Mouse (Mus musculus) heart, embryonic 13.5 days (tissue): ENCODE results near the gene Ddr2. TPM values are rescaled to one million over a fixed set of nuclear protein-coding genes. Genes with fewer than 3 reads are reported as not detected.
A peak's percentile ranks its signal among the peaks of the same experiment; 100 is the strongest.

Experiments used
- ATAC-seq: fragments of 200-750 bp; cut with Nextera tagmentation; 2 replicates; pipeline ENCODE4 v1.8.0; 2017; ENCODE audit warnings: moderate TSS enrichment; ENCODE audit not compliant: insufficient number of reproducible peaks, low FRiP score, low TSS enrichment; ENCODE audit errors: extremely low read depth
- H3K27ac ChIP-seq: fragments of 300-500 bp; sonication (generic); replicated peaks from 2 replicates; pipeline ENCODE4 v1.5.1; 2015; ENCODE audit warnings: moderate library complexity, mild to moderate bottlenecking, inconsistent platforms
- H3K27me3 ChIP-seq: fragments of 300-500 bp; sonication (generic); replicated peaks from 2 replicates; pipeline ENCODE4 v1.6.1; 2015; ENCODE audit warnings: mild to moderate bottlenecking, inconsistent platforms
- H3K36me3 ChIP-seq: fragments of 300-500 bp; sonication (generic); 2 replicates; pipeline ENCODE4 v1.6.1; 2015; ENCODE audit warnings: mild to moderate bottlenecking, inconsistent platforms
- H3K4me1 ChIP-seq: fragments of 300-500 bp; sonication (generic); 2 replicates; pipeline ENCODE4 v1.6.1; 2015; ENCODE audit warnings: inconsistent platforms
- H3K4me2 ChIP-seq: fragments of 300-500 bp; sonication (generic); 2 replicates; pipeline ENCODE4 v1.6.1; 2015; ENCODE audit warnings: inconsistent platforms, mild to moderate bottlenecking, moderate library complexity
- H3K4me3 ChIP-seq: fragments of 300-500 bp; sonication (generic); 2 replicates; pipeline ENCODE4 v1.5.1; 2015; ENCODE audit warnings: moderate library complexity, mild to moderate bottlenecking, inconsistent platforms
- H3K9ac ChIP-seq: fragments of 300-500 bp; sonication (generic); 2 replicates; pipeline ENCODE4 v1.6.1; 2015; ENCODE audit warnings: inconsistent platforms, mild to moderate bottlenecking, moderate library complexity
- H3K9me3 ChIP-seq: fragments of 300-500 bp; sonication (generic); 2 replicates; pipeline ENCODE4 v1.6.1; 2016; ENCODE audit warnings: inconsistent platforms
- WGBS: fragments of 180-500 bp; shearing (Covaris S2); methylation state at CpG from one replicate; pipeline ENCODE4 v1.1.7; 2015; ENCODE audit warnings: mixed read lengths; 5-methylcytosine and 5-hydroxymethylcytosine counted together
- polyA plus RNA-seq: library from polyadenylated mRNA; unstranded; fragments of >200 nt; fragmentation: Nextera tagmentation; extraction: Ambion mirVana; gene quantifications from 2 replicates; pipeline ENCODE4 v1.2.1, GENCODE M21; 2015

Gene Ddr2
- 9.1 and 11.2 TPM in 2 replicates for polyA plus RNA-seq

- peak within 1 kb of the TSS; percentile 63 for H3K9ac ChIP-seq
- peak within 1 kb of the TSS; percentile 59 for H3K4me2 ChIP-seq
- ATAC-seq = no peak
- WGBS = 51% methylated on average over 17 of the region's 17 CpGs
- peak within 1 kb of the TSS; percentile 46 for H3K4me3 ChIP-seq
- H3K36me3 ChIP-seq = no peaks in the 10 kb centered on the region
- no peaks in the 10 kb centered on the region for H3K9me3 ChIP-seq
- H3K27me3 ChIP-seq = no peaks in the 10 kb centered on the region
- H3K27ac ChIP-seq = peak within 1 kb of the TSS; percentile 75
- peaks cover 9% of the 10 kb centered on the region for H3K4me1 ChIP-seq
Observed at GRCm38 (mm10) chr1:170110516-170111332, at the start of gene Ddr2. TSS of gene Ddr2 (minus strand) at chr1:170110762.

DNA sequence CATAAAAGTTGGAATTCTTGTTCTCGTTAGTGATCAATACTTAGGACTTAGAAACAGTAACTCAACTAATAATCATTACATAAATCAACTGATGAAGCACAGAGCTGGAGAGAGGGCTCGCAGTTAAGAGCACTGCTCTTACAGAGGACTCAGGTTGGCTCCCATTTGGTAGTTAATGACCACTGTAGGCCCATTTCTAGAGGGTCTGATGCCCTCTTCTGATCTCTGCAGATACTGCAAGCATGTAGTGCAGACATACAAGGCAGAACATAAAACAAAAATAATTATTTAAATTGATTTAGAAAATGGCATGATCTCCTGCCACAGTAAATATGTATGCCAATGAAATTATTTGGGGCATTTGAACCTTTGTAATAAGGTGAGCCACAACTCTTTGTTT is 49.1 kb upstream of the Ddr2 start:
- peaks cover 72% of the 10 kb centered on the region for H3K36me3 ChIP-seq
- H3K27me3 ChIP-seq = no peaks in the 10 kb centered on the region
- 83% methylated on average over 2 of the region's 2 CpGs for WGBS

DNA sequence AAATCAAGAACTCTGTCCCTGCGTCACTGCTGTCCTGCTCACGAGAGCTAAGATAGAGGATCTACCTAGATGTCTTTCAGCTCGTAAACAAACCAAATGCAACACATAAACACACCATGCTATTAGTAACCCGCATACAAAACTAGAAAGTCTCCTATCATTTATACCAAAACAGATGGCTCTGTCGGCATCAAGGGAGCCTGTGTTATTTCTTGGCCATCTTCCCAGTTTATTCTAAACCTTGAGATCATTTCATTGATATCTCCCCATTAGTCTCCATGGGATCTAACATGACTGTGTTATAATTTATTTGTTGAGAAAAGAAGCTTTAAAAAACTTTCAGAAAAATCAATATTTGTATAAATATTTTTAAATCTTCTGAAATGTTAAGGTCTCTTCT is 45.2 kb upstream of the Ddr2 start:
- H3K4me3 ChIP-seq = no peak overlapping the region
- ATAC-seq = no peak
- H3K27me3 ChIP-seq = no peaks in the 10 kb centered on the region
- no peak overlapping the region for H3K9ac ChIP-seq
- H3K4me2 ChIP-seq = no peak overlapping the region
- H3K4me1 ChIP-seq = no peaks in the 10 kb centered on the region
- peaks cover 72% of the 10 kb centered on the region for H3K36me3 ChIP-seq
- H3K27ac ChIP-seq = no peak overlapping the region
- WGBS = 87% methylated on average over 5 of the region's 5 CpGs
- no peaks in the 10 kb centered on the region for H3K9me3 ChIP-seq

More for the DNA sequence above, 49.1 kb upstream of the Ddr2 start:
- H3K9ac ChIP-seq = no peak overlapping the region
- no peaks in the 10 kb centered on the region for H3K9me3 ChIP-seq
- no peak overlapping the region for H3K4me3 ChIP-seq
- peaks cover 14% of the 10 kb centered on the region for H3K4me1 ChIP-seq
- ATAC-seq = no peak
- H3K27ac ChIP-seq = no peak overlapping the region
- no peak overlapping the region for H3K4me2 ChIP-seq

DNA sequence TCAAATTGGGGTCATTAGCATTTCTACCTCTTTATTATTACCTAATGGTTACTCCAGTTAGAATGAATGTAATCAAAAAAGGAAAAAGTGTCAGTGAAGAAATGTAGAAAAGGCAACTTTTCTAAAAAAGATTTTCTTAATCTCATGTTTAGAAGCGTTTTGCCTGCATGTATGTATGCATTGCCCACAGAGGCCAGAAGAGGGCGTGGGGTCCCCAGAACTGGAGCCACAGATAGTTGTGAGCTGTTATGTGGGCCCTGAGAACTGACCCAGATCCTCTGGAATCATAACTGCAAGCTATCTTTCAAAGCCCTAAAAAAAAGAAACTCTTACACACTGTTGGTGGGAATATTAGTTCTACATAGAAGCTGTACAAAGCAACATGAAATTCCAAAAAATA is 44.7 kb upstream of the Ddr2 start:
- Histone ChIP-seq H3K27ac (no peak overlapping the region), H3K27me3 (no peaks in the 10 kb centered on the region), H3K4me1 (no peaks in the 10 kb centered on the region), H3K9ac (no peak overlapping the region), H3K36me3 (peaks cover 72% of the 10 kb centered on the region), H3K9me3 (no peaks in the 10 kb centered on the region), H3K4me2 (no peak overlapping the region), H3K4me3 (no peak overlapping the region)
- WGBS = 62% methylated on average over 2 of the region's 2 CpGs
- ATAC-seq = no peak

- Histone ChIP-seq H3K9ac (no peak overlapping the region), H3K4me3 (no peak overlapping the region), H3K9me3 (no peaks in the 10 kb centered on the region), H3K27me3 (no peaks in the 10 kb centered on the region), H3K27ac (no peak overlapping the region), H3K4me2 (no peak overlapping the region), H3K36me3 (peaks cover 75% of the 10 kb centered on the region), H3K4me1 (0 out of 2 replicates have a peak, but pooled peaks cover under 1% of the 10 kb centered on the region)
- WGBS = 89% methylated on average over 8 of the region's 8 CpGs
- no peak for ATAC-seq
Observed at GRCm38 (mm10) chr1:170153986-170154385, 43.4 kb upstream of the Ddr2 start.

DNA sequence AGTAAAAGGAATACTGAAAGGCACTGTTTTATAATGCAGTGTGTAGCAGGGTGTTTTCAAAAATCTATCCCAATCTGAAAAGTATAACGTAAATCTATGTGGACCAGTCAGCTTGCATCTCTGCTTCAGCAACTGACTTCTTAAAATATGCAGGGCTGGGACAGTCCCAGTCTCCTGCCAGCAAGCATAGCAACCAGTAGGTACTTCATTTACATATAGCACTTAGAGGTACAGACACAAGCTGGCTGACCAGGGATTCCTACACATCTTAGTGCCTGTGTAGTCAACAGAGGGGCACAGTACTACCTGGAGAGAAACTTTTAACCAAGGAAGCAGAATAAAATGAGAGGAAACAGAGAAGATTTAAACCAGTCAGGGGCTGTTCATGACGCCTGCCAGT is 42.0 kb upstream of the Ddr2 start:
- Histone ChIP-seq H3K4me1 (peaks cover 12% of the 10 kb centered on the region), H3K4me2 (no peak overlapping the region), H3K9me3 (no peaks in the 10 kb centered on the region), H3K4me3 (no peak overlapping the region), H3K27me3 (no peaks in the 10 kb centered on the region), H3K9ac (no peak overlapping the region), H3K27ac (no peak overlapping the region), H3K36me3 (peaks cover 75% of the 10 kb centered on the region)
- ATAC-seq = no peak
- WGBS = 75% methylated on average over 2 of the region's 2 CpGs

DNA sequence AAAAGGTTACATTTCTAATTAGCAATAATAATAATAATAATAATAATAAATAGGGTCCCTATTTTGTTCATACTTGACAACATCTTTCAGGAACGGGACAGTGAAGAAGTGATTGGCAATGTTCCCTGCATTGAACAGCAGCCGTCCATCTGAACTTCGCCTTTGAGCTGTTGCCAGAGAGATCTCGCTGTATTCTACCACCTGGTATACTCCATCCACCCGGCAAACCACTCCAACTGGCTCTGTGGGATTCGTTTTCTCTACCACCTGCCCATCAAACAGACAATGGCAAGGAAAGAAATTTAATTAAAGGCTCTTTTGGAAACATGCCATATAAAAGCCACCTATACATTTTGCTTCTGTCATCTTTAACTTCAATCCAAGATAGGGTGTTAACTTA is 40.3 kb upstream of the Ddr2 start:
- H3K4me3 ChIP-seq = no peak overlapping the region
- no peak for ATAC-seq
- H3K9me3 ChIP-seq = no peaks in the 10 kb centered on the region
- peaks cover 15% of the 10 kb centered on the region for H3K4me1 ChIP-seq
- no peak overlapping the region for H3K27ac ChIP-seq
- H3K4me2 ChIP-seq = no peak overlapping the region
- no peaks in the 10 kb centered on the region for H3K27me3 ChIP-seq
- 88% methylated on average over 6 of the region's 6 CpGs for WGBS
- H3K36me3 ChIP-seq = peaks cover 78% of the 10 kb centered on the region
- no peak overlapping the region for H3K9ac ChIP-seq

DNA sequence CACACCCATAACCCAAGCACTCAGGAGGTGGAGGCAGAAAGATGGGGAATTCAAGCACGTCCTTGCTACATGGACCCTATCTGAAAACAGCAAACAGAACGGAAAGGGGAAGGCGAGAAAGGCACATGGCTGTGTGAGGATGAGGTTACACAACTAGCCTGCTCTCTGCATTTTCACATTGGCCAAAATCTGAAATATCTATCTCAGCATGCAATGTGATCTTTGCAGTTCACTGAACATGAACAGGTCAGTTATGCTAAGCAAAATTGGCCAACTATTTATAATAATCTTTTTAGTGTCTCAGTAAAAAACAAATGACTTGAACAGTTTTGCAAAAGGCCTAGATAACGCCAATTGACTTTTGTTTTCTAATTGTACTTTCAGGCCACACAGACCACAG is 39.2 kb upstream of the Ddr2 start:
- H3K9ac ChIP-seq = no peak overlapping the region
- H3K27ac ChIP-seq = no peak overlapping the region
- 87% methylated on average over 4 of the region's 4 CpGs for WGBS
- no peaks in the 10 kb centered on the region for H3K9me3 ChIP-seq
- peaks cover 77% of the 10 kb centered on the region for H3K36me3 ChIP-seq
- H3K4me2 ChIP-seq = no peak overlapping the region
- peaks cover 15% of the 10 kb centered on the region for H3K4me1 ChIP-seq
- ATAC-seq = no peak
- no peaks in the 10 kb centered on the region for H3K27me3 ChIP-seq
- no peak overlapping the region for H3K4me3 ChIP-seq

DNA sequence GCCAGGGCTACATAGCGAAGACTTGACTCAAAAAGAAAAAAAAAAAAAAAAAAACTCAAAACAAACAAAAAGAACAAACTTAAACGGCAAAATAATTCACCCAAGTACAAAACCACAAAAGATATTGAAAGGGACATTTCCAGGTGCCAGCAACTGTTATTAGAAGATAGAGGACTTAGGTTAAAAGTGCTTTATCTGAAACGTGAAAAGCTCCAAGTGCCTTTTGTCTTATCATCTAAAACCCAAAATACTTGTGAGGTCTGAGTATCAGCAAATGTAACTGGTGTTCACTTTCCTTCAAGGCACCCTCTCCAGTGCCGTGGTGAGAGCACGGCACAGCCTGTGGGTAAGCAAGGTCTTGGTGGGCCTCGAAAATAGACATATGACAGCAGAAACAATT is 38.0 kb upstream of the Ddr2 start:
- Histone ChIP-seq H3K9ac (no peak overlapping the region), H3K4me2 (no peak overlapping the region), H3K4me3 (no peak overlapping the region), H3K4me1 (peaks cover 15% of the 10 kb centered on the region), H3K27me3 (no peaks in the 10 kb centered on the region), H3K36me3 (peaks cover 79% of the 10 kb centered on the region), H3K27ac (no peak overlapping the region), H3K9me3 (no peaks in the 10 kb centered on the region)
- ATAC-seq = no peak
- 43% methylated on average over 6 of the region's 6 CpGs for WGBS

DNA sequence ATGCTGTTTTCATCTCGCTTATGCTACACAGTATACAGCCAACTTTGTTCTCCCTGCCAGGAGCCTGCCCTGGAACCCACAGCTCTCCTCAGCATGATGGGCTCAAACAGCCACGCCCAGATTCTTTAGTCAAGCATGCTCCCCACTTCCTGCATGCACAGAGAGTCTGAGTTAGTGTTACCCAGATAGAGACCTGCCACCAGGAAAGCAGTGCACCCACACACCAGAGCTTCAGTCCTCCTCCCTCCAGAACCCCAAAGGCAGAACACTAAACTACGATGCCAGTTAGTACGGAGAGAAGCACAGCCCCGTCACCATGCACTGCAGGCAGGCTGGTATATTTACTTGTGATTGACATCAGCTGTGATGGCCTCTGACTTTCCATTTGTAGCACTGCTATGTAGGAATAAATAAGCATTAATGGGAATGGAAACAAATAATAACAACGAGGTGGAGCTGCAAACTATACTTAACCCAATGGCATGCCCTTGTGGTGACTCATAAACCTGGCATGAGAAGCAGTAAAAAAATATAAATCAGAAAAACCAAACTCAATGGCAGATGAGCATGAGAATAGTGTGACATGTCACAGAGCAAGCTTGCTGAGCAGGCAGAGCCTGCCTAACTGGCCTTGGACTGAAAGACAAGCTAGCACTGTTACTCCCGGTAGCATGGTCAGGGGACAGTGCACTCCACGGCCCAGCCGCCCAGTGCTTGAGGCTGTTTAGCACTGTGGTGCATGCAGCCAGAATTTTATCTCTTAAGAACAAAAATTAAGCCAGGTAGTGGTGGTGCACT is 37.3 kb upstream of the Ddr2 start:
- no peaks in the 10 kb centered on the region for H3K27me3 ChIP-seq
- H3K4me1 ChIP-seq = peaks cover 15% of the 10 kb centered on the region
- H3K9ac ChIP-seq = no peak overlapping the region
- peaks cover 84% of the 10 kb centered on the region for H3K36me3 ChIP-seq
- H3K4me2 ChIP-seq = no peak overlapping the region
- 75% methylated on average over 9 of the region's 9 CpGs for WGBS
- no peak for ATAC-seq
- H3K27ac ChIP-seq = peak overlapping the region; percentile 43; the same call in 1 of the 2 replicates
- no peak overlapping the region for H3K4me3 ChIP-seq
- H3K9me3 ChIP-seq = no peaks in the 10 kb centered on the region

GRCm38 (mm10) chr1:170145606-170146005 is 35.0 kb upstream of the Ddr2 start:
- no peaks in the 10 kb centered on the region for H3K27me3 ChIP-seq
- H3K4me1 ChIP-seq = peaks cover 15% of the 10 kb centered on the region
- no peak overlapping the region for H3K4me3 ChIP-seq
- H3K4me2 ChIP-seq = no peak overlapping the region
- H3K36me3 ChIP-seq = peaks cover 88% of the 10 kb centered on the region
- no peak overlapping the region for H3K27ac ChIP-seq
- no peak for ATAC-seq
- H3K9ac ChIP-seq = no peak overlapping the region
- WGBS = 87% methylated on average over 4 of the region's 4 CpGs
- no peaks in the 10 kb centered on the region for H3K9me3 ChIP-seq
